Mouse (Mus musculus): ENCODE measurements at regions not wholly inside any gene's neighbourhood (a gene's known extent, or its start where the extent isn't known, plus 50 kb on each side); places are given as distances from the start of the nearest gene placed in this dataset.

DNA sequence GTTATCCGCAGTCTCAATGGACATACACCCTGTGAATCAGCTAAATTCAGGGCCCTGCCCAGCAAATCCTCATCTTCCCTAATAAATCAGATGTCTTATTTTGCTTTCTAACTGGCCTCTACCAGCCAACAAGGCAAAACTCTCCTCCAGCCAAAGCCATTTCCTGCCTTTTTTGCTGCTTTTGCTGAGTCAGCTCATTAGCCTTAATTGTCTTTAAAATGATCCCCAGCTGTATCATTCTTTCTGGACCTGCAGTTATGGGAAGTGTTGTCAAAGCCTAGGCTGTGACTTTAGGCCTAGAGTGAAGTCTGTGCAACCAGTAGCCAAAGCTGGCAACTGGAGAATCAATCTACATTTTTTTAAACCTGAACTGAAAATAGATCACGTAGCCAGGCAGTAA is 81.4 kb downstream of the Mtpn start:
- DNase-seq (ENCODE audit: low spot score in 2 of 2): no peak

GRCm38 (mm10) chr6:35445007-35445406 is 94.7 kb downstream of the Mtpn start:
- DNase-seq (ENCODE audit: low spot score in 2 of 2): no peak

DNA sequence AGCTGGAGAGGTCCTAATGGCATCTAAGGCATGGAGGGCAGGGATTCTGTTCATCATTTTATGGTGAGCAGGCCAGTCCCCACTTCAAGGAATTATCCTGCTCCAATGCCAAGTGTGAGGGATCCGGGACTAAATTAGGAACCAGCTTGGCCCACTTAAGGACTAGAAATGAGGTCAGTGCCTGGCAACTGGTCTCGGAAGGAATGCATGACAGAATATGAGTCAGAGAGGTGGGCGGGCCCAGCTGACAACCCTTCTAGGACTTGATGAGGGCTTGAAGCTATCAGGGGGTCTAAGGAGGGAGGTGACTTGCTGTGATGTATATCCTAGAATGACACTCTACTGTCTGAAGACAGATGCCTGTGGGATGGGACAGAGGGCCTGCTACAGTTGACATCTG is 100.4 kb upstream of the Fam180a start:
- no peak for DNase-seq (ENCODE audit: low spot score in 2 of 2)

- no peak for DNase-seq (ENCODE audit: low spot score in 2 of 2)
Observed at GRCm38 (mm10) chr6:35424521-35424920, 98.6 kb upstream of the Fam180a start.

DNA sequence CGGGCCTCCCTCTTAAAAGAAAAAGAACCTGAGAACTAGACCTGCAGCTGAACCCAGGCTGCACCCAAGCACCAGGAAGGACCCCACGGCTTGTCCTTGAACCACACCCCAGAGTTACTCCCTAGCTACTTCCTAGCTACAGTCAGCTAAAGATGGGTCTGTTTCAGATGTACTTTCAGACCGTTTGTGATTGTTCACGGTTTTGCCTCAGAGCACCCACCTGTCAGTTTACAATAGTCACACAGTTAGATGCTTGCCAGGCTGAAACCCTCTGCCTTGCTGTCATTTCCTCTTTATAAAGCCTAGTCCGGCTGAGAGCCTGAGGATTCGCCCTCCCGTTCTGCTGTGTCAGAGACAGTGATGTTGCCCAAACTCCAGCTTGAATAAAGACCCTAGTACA is 95.0 kb upstream of the Fam180a start:
- DNase-seq (ENCODE audit: low spot score in 2 of 2): peak; percentile 53 to 55

- DNase-seq (ENCODE audit: low spot score in 2 of 2): no peak
Observed at GRCm38 (mm10) chr6:35405044-35405443, 79.1 kb upstream of the Fam180a start.

DNA sequence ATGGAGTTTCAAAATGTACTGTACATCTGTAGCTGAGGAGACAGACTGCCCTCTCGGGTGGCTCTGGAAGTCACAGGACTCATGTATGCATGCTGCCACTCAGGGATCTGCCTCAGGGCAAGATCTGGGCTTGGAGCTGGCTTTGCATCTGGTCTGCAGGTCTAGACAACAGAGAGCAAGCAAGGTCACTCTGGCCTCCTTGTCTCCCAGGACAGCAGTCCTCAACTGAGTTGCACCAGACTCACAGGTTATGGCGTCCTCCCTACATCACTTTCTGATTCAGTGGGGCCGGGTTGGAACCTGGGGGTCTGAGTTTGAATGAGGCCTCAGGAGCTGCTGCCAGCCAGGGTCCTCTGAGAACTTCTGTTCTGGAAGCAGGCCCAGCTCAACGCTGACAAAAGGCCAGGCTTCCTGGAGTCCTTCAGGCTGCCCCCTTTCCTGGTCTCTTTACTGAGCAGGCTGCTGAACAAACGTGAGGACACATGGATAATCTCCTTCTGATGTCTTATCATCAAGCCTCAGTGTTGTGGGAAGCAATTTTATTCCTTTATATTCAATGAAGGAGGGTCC is 77.5 kb upstream of the Fam180a start:
- DNase-seq (ENCODE audit: low spot score in 2 of 2): no peak

- no peak for DNase-seq (ENCODE audit: low spot score in 2 of 2)
Observed at GRCm38 (mm10) chr6:35395726-35396125, 69.8 kb upstream of the Fam180a start.

DNA sequence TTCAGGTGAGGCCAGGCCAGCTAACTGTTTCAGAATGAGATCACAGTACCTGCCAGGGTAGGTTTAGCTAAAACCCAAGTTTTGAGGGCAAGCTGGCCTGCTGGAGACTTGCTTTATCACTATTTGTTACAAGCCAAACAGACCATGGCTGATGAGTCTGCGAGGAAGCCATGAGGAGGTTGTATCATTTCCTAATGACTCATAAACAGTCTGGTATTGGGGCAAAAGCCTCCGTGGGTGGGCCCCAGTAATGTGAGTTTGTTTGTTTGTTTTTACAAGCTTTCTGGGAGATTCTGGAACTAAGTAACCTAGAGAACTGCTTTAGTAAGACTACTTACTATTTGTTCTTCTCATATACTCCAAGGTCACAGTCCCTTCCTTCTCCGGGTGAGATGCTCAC is 62.9 kb upstream of the Fam180a start:
- DNase-seq (ENCODE audit: low spot score in 2 of 2): no peak

GRCm38 (mm10) chr6:35381536-35381935 is 55.6 kb upstream of the Fam180a start:
- DNase-seq (ENCODE audit: low spot score in 2 of 2): no peak

GRCm38 (mm10) chr6:35380721-35381466 is 55.0 kb upstream of the Fam180a start:
- DNase-seq (ENCODE audit: low spot score in 2 of 2): peak in 1 of 2 experiments; percentile 18

GRCm38 (mm10) chr6:35379890-35380289 is 53.9 kb upstream of the Fam180a start:
- peak; percentile 67 to 74 for DNase-seq (ENCODE audit: low spot score in 2 of 2)

GRCm38 (mm10) chr6:35378851-35379250 is 52.9 kb upstream of the Fam180a start:
- DNase-seq (ENCODE audit: low spot score in 2 of 2): no peak

GRCm38 (mm10) chr6:35377535-35377934 is 51.6 kb upstream of the Fam180a start:
- no peak for DNase-seq (ENCODE audit: low spot score in 2 of 2)

DNA sequence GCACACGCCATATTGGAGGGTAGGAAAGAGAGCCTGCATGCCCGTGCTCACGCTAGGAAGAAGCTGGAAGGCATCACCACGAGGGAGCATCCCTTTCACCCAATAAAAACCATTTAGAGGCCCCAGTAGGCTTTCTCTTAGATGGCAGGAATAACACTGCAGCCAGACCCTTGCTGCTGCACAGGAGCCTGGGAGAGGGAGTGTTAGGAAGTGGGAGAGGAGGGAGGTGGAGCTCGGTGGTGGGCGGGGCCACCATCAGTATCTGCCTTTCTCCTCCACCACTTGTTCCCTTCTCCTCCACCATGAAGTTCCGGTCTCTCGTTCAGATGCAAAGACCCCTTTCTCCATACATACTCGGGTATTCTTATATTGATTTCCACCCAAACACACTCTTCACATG is 50.6 kb upstream of the Fam180a start:
- DNase-seq (ENCODE audit: low spot score in 2 of 2): no peak
